Mouse (Mus musculus) liver, postnatal 0 days (tissue): ENCODE measurements around the gene Sympk.

Experiments
- CTCF ChIP-seq: sonication (generic); IDR thresholded peaks from 2 replicates; pipeline ENCODE4 v1.5.1; 2016; ENCODE audit warnings: antibody characterized with exemption, low read depth
- EP300 ChIP-seq: IDR thresholded peaks from 2 replicates; pipeline ENCODE4 v1.6.1; 2016; ENCODE audit warnings: antibody characterized with exemption, low read depth, mild to moderate bottlenecking

DNA sequence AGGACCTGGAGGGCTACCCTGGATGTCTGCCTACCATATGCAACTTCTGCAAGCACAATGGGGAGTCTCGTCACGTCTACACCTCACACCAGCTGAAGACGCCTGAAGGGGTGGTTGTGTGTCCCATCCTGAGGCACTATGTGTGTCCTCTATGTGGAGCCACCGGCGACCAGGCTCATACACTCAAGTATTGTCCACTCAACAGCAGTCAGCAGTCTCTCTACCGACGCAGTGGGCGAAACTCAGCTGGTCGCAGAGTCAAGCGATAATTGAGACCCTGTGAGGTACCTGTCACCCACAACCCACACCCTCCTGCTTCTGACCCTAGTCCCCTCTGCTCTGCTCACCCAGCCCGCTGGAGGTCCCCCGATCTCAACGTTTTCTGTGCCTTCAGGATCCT, 36.4 kb upstream of the Sympk start:
- TF ChIP-seq CTCF (no peak), EP300 (no peak)
